Mouse (Mus musculus) ES-E14 (cell line): ENCODE data around the gene Runx3. TPM values are rescaled to one million over a fixed set of nuclear protein-coding genes. Genes with fewer than 3 reads are reported as not detected.

ENCODE experiments used
- DNase-seq: peaks from one replicate; pipeline ENCODE4 v3.0.0-alpha.2; 2013; ENCODE audit warnings: low read depth, low spot score
- H3K27ac ChIP-seq: 2 replicates; pipeline ENCODE4 v1.5.1; 2012; ENCODE audit warnings: low read depth, mild to moderate bottlenecking, low read length, moderate library complexity, mixed read lengths; ENCODE audit not compliant: poor library complexity, insufficient read depth, severe bottlenecking
- H3K36me3 ChIP-seq: 2 replicates; pipeline ENCODE4 v1.6.1; 2012; ENCODE audit warnings: mild to moderate bottlenecking, low read length, moderate library complexity, mixed read lengths; ENCODE audit not compliant: control insufficient read depth, poor library complexity, insufficient read depth, severe bottlenecking
- H3K4me1 ChIP-seq, 2 experiments: fragments of 150-350 bp in 1 of 2; sonication (generic) in 1 of 2; 2 replicates each; pipeline ENCODE4 v1.6.1; 2012; ENCODE audit warnings: low read length in 2 of 2, mild to moderate bottlenecking in 1 of 2, mixed read lengths in 1 of 2; ENCODE audit not compliant: control insufficient read depth in 2 of 2, insufficient read depth in 2 of 2, poor library complexity in 1 of 2
- H3K4me3 ChIP-seq, 2 experiments: fragments of 150-350 bp in 1 of 2; sonication (generic) in 1 of 2; 2 replicates each; pipeline ENCODE4 v1.5.1; 2012; ENCODE audit warnings: low read length in 2 of 2, low read depth in 1 of 2, mild to moderate bottlenecking in 1 of 2, mixed read lengths in 1 of 2; ENCODE audit not compliant: insufficient read depth in 1 of 2, poor library complexity in 1 of 2, severe bottlenecking in 1 of 2
- H3K9ac ChIP-seq: 2 replicates; pipeline ENCODE4 v1.6.1; 2012; ENCODE audit warnings: low read depth, mild to moderate bottlenecking, low read length, mixed read lengths; ENCODE audit not compliant: poor library complexity, insufficient read depth, severe bottlenecking
- H3K9me3 ChIP-seq: fragments of 150-350 bp; sonication (generic); 2 replicates; pipeline ENCODE4 v1.6.1; 2012; ENCODE audit warnings: low read depth, mild to moderate bottlenecking, low read length; ENCODE audit not compliant: control insufficient read depth, insufficient read depth
- CHD2 ChIP-seq: IDR thresholded peaks from 2 replicates; pipeline ENCODE4 v1.6.1; 2014; ENCODE audit warnings: mild to moderate bottlenecking, low read depth, low read length, inconsistent platforms
- HCFC1 ChIP-seq: IDR thresholded peaks from 2 replicates; pipeline ENCODE4 v1.6.1; 2012; ENCODE audit warnings: low read length, inconsistent platforms, borderline replicate concordance; ENCODE audit not compliant: insufficient read depth
- MAFK ChIP-seq: IDR thresholded peaks from 2 replicates; pipeline ENCODE4 v1.6.1; 2014; ENCODE audit warnings: mild to moderate bottlenecking, low read depth, low read length, inconsistent platforms; ENCODE audit not compliant: insufficient read depth
- ZC3H11A ChIP-seq: IDR thresholded peaks from 2 replicates; pipeline ENCODE4 v1.6.1; 2012; ENCODE audit warnings: low read depth, mild to moderate bottlenecking, inconsistent platforms, low read length, borderline replicate concordance
- ZNF384 ChIP-seq: IDR thresholded peaks from 2 replicates; pipeline ENCODE4 v1.6.1; 2012; ENCODE audit warnings: low read depth, low read length, inconsistent platforms
- in situ Hi-C, 2 experiments: fragments of 600-800 bp; cut with MboI; formaldehyde crosslinking; loops; one replicate each; pipeline ENCODE4 v1.15.1; 2025; ENCODE audit warnings: low sequenced_read_pairs in 2 of 2, inconsistent platforms in 1 of 2; ENCODE audit not compliant: unreplicated experiment in 2 of 2
- total RNA-seq: library from RNA; depleted of rRNA; stranded (reverse); fragments of 300-350 nt; gene quantifications from 2 replicates; pipeline ENCODE4 v1.2.3, GENCODE M21; 2012; rRNA removed

Gene Runx3
- total RNA-seq = 0.49 and 0.63 TPM in 2 replicates

GRCm38 (mm10) chr4:135120342-135121100, at the start of gene Runx3:
Gene Runx3 (plus strand): TSS chr4:135120652.
- in situ Hi-C loops = no loop called here

GRCm38 (mm10) chr4:135072671-135073070, 47.8 kb upstream of the Runx3 start:
- Histone ChIP-seq H3K27ac (no peak overlapping the region), H3K4me3 (no peak overlapping the region), H3K36me3 (no peaks in the 10 kb centered on the region), H3K9ac (no peak overlapping the region), H3K9me3 (no peaks in the 10 kb centered on the region), H3K4me1 (peaks cover 0 to 2% of the 10 kb centered on the region in 2 experiments; a peak in 1 of 4 replicates)
- no peak for DNase-seq
- no peak for TF ChIP-seq HCFC1
- TF ChIP-seq CHD2 = no peak
- no peak for TF ChIP-seq ZC3H11A
- TF ChIP-seq MAFK = no peak
- no peak for TF ChIP-seq ZNF384
- in situ Hi-C loops = no loop called here

More at GRCm38 (mm10) chr4:135120342-135121100, at the start of gene Runx3:
- H3K36me3 ChIP-seq = no peaks in the 10 kb centered on the region
- DNase-seq = no peak
- TF ChIP-seq ZNF384 (no peak), CHD2 (no peak), ZC3H11A (no peak), HCFC1 (no peak), MAFK (no peak)
- no peak within 1 kb of the TSS for H3K27ac ChIP-seq
- H3K4me1 ChIP-seq = peaks cover 0 to 6% of the 10 kb centered on the region in 2 experiments; a peak in 1 of 4 replicates
- no peak within 1 kb of the TSS for H3K4me3 ChIP-seq
- no peaks in the 10 kb centered on the region for H3K9me3 ChIP-seq
- H3K9ac ChIP-seq = no peak within 1 kb of the TSS

GRCm38 (mm10) chr4:135073523-135073922, 46.9 kb upstream of the Runx3 start:
- no peaks in the 10 kb centered on the region for H3K9me3 ChIP-seq
- H3K27ac ChIP-seq = no peak overlapping the region
- H3K36me3 ChIP-seq = no peaks in the 10 kb centered on the region
- no peak for DNase-seq
- TF ChIP-seq CHD2 (no peak), ZNF384 (no peak), HCFC1 (no peak), ZC3H11A (no peak), MAFK (no peak)
- H3K4me1 ChIP-seq = no peaks in the 10 kb centered on the region; a peak in 1 of 4 replicates
- H3K4me3 ChIP-seq = no peak overlapping the region
- in situ Hi-C loops = no loop called here
- no peak overlapping the region for H3K9ac ChIP-seq

GRCm38 (mm10) chr4:135074646-135075045, 45.8 kb upstream of the Runx3 start:
- no peak for TF ChIP-seq CHD2
- TF ChIP-seq HCFC1 = no peak
- TF ChIP-seq ZNF384 = no peak
- no peak for TF ChIP-seq ZC3H11A
- no peak for TF ChIP-seq MAFK
- DNase-seq = no peak
- H3K36me3 ChIP-seq = no peaks in the 10 kb centered on the region
- H3K9me3 ChIP-seq = no peaks in the 10 kb centered on the region
- in situ Hi-C loops = no loop called here
- H3K27ac ChIP-seq = no peak overlapping the region
- no peak overlapping the region for H3K4me3 ChIP-seq
- no peaks in the 10 kb centered on the region; a peak in 1 of 4 replicates for H3K4me1 ChIP-seq
- no peak overlapping the region for H3K9ac ChIP-seq
